Mouse (Mus musculus) large intestine, adult 2 months (tissue): ENCODE results near the gene Pcbp4. TPM values are rescaled to one million over a fixed set of nuclear protein-coding genes. Genes with fewer than 3 reads are reported as not detected.

Source experiments
- DNase-seq: peaks from one replicate; pipeline ENCODE4 v3.0.0-alpha.2; 2012; ENCODE audit warnings: low read depth, low spot score
- WGBS: fragments of 180-500 bp; shearing (Covaris S2); methylation state at CpG from one replicate; pipeline ENCODE4 v1.1.7; 2018; 5-methylcytosine and 5-hydroxymethylcytosine counted together
- polyA plus RNA-seq: library from polyadenylated mRNA; depleted of rRNA; stranded (reverse); fragments of >200 nt; gene quantifications from 2 replicates; pipeline ENCODE4 v1.2.3, GENCODE M21; 2012

The Pcbp4 gene
- polyA plus RNA-seq, 1 experiment, result 17.4 TPM

DNA sequence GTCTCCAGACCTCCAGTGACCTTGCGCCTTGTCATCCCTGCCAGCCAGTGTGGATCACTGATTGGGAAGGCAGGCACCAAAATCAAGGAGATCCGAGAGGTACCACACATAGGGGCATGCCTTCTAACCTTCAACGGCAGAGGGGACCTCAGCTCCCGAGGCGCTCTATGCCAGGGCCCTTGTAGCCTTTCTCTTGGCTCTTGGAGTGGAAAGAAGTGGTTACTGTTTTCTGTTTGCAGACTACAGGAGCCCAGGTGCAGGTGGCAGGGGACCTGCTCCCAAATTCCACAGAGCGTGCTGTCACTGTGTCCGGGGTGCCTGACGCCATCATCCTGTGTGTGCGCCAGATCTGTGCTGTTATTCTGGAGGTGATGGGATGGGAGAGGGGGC is 7.9 kb downstream of the Pcbp4 start:
- no peak for DNase-seq
- whole genome bisulfite sequencing, result 90% methylated on average over 9 of the region's 9 CpGs

DNA sequence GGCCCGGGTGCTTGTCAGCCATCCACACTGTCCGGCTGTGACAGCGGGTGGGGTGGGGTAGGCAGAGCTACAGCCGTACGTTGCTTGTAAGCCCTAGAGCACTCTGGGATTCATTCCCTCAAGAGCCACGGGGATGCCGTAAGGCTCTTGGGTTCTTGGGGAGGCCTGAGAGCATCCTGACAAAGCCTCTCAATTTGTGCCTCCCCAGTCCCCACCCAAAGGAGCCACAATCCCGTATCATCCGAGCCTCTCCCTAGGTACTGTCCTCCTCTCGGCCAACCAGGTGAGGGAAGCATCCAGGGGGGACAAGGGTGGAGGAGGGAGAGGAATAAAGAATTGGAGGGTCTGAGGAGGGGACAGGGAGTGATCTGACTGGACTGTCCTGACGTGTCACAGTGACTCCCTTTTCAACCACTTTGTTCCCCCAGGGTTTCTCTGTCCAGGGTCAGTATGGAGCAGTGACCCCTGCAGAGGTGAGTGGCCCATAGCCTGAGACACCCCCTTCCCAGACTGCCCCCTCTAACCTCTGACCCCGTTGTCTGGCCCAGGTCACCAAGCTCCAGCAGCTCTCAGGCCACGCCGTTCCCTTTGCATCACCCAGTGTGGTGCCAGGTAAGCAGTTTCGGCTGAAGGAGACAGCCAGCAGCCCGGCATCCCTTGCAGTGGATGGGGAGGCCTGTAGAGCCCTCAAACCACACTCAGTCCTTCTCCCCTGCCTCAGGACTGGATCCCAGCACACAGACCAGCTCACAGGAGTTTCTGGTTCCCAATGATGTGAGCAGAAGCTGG is 8.7 kb downstream of the Pcbp4 start:
- WGBS, result 88% methylated on average over 16 of the region's 16 CpGs
- DNase-seq, result no peak

DNA sequence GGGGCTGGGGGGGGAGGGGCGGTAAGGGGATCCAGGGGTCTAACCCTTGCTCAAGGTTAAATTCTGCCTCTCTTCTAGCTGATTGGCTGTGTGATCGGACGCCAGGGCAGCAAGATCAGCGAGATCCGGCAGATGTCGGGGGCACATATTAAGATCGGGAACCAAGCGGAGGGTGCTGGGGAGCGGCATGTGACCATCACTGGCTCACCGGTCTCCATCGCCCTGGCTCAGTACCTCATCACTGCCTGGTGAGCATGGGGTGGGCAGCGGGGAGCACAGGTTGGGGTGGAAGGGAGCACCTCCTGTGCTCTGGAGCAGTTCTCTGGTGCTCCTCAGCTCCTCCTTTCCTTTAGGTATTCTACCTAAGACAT is 9.3 kb downstream of the Pcbp4 start:
- DNase-seq, result no peak
- WGBS, result 97% methylated on average over 12 of the region's 12 CpGs

- 93% methylated on average over 21 of the region's 21 CpGs for WGBS
Observed at GRCm38 (mm10) chr9:106463122-106464063, 10.3 kb downstream of the Pcbp4 start.

DNA sequence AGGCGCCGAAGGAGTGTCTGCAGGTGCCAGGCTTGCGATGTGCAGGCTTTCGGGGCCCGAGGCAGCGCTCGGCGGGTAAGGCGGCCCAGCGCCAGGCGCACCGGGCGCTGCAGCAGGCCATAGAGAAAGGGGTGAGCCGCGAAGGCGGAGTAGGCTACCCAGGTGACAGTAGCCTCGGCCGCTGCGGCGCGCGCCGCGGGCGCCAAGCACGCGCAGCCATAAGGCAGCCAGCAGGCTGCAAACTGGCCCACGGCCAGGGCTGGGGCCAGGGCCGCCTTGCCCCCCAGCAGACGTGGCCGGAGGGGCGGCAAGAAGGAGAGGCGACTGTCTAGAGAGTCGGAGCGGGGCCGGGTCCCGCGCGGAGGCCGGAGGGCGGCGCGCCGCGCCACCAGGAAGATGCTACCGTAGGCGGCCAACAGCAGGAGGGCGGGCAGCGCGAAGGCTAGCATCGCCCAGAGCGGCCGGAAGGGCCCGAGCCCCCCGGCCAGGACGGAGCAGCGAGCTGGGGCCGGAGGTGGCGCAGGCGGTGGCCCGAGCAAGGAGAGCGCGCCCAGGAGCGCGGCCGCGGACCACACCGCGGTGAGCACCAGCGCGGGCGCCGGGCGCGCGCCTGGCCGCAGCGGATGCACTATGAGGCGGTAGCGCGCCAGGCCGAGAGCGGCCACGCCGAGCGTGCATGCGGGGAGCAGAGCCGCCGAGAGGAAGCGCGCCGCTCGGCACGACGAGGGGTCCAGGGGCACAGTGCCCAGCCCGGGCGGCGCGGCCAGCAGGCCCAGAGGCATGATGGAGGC is 11.9 kb downstream of the Pcbp4 start:
- 2% methylated on average over 99 of the region's 99 CpGs for WGBS
- DNase-seq, result no peak

More at GRCm38 (mm10) chr9:106463122-106464063, 10.3 kb downstream of the Pcbp4 start:
- DNase-seq, result no peak

DNA sequence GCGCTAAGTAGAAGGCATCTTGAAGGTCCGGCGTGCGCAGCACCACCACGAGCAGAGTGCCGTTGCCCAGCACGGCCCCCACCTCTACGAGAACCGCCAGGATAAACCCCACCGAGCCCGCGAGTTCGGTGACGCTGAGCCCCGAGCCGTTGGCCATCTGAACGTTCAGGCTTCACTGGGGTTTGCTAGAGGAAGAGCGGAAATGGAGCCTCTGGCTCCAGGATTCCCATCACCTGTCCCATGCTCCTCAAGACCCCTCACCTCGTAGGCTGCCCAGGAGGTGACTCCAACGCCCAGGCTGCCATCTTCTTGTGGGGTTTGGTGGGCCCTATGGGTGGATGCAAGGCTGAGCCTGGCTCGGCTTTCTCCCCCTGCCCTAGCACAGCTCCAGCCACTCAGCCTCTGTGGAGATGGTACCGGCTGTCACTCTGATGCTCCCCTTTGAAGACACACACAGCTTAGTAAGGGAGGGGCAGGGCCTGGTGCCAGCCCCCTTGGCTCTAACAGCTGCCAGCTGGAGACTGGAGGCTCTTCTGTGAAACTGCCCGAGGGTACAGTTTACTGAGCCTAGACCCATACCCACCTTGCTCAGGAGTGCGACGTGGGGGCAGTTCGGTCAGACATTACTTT is 12.6 kb downstream of the Pcbp4 start, which contains the start of gene Gpr62:
Gene Gpr62 (minus strand): TSS at position 368 of the 630 bp plus-strand sequence.
- WGBS, result 27% methylated on average over 26 of the region's 26 CpGs
- DNase-seq, result no peak

- WGBS, result 78% methylated on average over 6 of the region's 6 CpGs
Observed at GRCm38 (mm10) chr9:106466721-106467120, 13.6 kb downstream of the Pcbp4 start.

DNA sequence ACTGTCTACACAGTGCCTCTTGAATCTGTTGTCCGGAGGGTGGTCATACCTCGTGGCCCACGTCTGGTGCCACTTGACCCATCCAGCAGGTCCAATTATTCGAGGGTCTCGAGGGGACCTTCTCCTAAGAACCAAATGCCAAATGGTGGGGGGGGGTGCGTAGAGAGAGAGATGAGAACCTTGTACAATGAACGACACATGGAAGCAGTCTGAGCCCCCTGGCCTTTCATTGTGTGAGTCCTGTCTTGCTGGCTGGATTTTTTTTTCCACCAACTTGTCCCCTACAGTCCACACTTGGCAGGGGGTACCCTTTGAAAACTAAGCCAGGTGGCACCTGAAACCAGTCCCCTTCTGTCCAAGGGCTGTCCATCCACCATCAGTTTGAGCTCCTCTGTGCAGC is 14.7 kb downstream of the Pcbp4 start:
- DNase-seq, result no peak
- 89% methylated on average over 7 of the region's 7 CpGs for WGBS

More at GRCm38 (mm10) chr9:106466721-106467120, 13.6 kb downstream of the Pcbp4 start:
- no peak for DNase-seq

GRCm38 (mm10) chr9:106469317-106469716 is 16.2 kb downstream of the Pcbp4 start:
- WGBS, result 44% methylated on average over 6 of the region's 6 CpGs
- DNase-seq, result no peak

GRCm38 (mm10) chr9:106469776-106470175 is 16.7 kb downstream of the Pcbp4 start:
- no peak for DNase-seq
- 74% methylated on average over 9 of the region's 9 CpGs for WGBS

- WGBS, result 76% methylated on average over 14 of the region's 14 CpGs
- no peak for DNase-seq
Observed at GRCm38 (mm10) chr9:106470991-106471750, 18.1 kb downstream of the Pcbp4 start.

DNA sequence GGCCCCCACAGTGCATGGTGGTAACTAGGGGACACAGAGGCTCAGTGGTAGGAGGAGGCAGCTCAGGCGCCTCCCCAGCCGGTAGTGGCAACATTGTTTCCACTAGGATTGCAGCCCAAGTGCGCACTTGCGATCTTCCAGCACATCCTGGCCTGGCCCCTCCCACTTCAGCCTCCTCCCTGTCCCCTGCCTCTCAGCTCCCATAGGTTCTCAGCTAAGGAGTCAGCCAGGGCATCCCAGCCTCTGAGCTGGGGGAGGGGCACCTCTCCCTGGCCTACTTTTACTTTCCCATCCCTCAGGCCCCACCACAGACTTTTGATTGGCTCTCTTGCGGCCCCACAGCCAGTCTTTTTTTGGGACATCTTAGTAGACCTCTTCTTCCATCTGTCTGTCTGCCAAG is 18.8 kb downstream of the Pcbp4 start:
- WGBS, result 39% methylated on average over 5 of the region's 5 CpGs
- no peak for DNase-seq

DNA sequence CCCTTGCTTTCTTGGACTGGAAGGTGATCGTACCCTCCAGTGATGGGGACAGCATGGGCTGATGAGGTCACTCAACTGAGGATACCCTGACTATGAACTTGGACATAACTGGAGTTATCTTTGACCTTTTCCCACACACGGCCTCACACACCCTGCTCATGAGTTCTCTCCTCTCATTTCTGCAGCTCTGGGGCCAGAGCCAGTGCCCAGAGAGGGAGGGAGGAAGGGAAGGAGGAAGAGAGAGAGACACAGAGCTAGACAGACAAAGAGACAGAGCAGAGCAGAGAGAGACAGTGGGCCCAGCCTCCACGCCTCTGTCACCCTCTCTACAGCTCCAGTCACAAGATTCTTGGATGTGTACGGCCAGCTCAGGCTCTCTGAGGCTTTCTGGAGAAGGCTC is 19.2 kb downstream of the Pcbp4 start:
- no peak for DNase-seq
- 48% methylated on average over 4 of the region's 4 CpGs for WGBS

DNA sequence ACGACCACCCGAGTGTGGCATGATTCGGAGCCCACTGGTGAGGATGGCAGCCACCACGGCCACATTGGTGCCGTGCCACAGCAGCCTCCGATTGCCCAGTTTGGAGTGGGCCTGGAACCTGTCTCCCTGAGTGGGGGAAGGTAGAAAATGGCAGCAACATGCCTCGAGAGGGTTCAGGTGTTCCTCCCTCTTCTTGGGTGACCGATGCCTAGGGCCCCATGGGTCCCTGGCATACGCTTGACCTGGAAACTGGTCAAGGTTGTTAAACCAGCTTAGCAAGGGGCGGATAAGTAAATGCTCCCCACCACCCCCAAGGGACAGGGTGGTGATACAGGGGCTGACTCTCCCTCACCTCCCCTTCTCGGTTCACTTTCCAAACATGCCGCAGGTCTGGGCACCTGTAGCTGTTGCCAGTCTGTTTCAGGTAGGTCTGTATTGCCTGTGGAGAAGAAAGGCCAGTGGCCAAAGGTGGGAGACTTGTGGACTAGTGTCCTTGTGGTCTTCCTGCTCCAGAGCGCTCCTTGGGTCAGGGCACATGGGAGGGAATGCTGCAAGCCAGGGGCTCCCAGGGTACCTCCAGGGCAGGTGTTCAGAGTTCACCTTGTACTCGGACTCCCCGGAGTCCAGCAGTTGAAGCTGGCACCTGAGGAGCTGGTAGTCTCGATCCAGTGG is 20.1 kb downstream of the Pcbp4 start:
- no peak for DNase-seq
- 79% methylated on average over 16 of the region's 16 CpGs for WGBS

DNA sequence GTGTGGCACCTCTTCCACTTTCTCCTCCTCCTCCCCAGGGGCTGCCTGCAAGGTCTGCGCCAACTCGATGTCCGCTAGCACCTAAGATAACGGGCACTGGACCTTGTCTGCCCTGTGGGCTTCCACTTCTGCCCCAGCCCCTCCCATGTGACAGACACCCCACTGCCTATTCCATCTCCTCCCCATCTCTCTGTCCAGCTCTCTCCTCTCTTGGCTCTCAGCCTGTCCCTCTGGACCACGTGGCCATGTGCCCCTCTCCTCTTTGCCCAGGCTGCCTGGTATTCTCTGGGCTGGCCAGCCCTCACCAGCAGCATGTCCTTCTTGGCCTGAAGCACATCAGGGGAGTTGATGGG is 20.6 kb downstream of the Pcbp4 start:
- WGBS, result 63% methylated on average over 5 of the region's 5 CpGs
- DNase-seq, result no peak

- no peak for DNase-seq
- WGBS, result 13% methylated on average over 6 of the region's 6 CpGs
Observed at GRCm38 (mm10) chr9:106474456-106474855, 21.4 kb downstream of the Pcbp4 start.

DNA sequence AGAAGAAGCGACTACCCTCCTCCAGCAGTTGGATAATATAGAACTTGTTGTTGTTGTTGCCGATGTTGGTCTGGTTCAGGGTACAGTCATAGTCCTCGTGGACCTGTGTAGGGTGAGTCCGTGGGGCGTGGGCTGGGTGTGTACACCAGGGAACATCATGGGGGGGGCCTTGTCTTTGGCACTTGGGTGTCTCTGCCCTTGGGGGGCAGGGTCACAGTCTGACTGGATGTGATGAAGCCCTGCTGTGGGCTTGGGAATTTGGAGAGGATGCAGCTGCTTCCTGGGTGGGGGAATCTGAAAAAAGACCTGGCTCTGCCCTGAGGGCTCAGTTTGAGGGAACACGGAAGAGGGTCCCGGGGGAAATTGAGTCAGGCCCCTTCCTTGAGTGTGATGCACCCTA is 22.0 kb downstream of the Pcbp4 start:
- WGBS, result 56% methylated on average over 7 of the region's 7 CpGs
- no peak for DNase-seq

- DNase-seq, result no peak
- 58% methylated on average over 10 of the region's 10 CpGs for WGBS
Observed at GRCm38 (mm10) chr9:106475663-106476001, 22.5 kb downstream of the Pcbp4 start, which contains the start of gene Rrp9. Gene Rrp9 (plus strand): TSS chr9:106475963.
